Mouse (Mus musculus) thymus, postnatal 25 days (tissue): ENCODE measurements around the gene Rasgef1a.

ENCODE experiments used
- DNase-seq: peaks from one replicate; pipeline ENCODE4 v3.0.0; 2022

Rasgef1a gene

DNA sequence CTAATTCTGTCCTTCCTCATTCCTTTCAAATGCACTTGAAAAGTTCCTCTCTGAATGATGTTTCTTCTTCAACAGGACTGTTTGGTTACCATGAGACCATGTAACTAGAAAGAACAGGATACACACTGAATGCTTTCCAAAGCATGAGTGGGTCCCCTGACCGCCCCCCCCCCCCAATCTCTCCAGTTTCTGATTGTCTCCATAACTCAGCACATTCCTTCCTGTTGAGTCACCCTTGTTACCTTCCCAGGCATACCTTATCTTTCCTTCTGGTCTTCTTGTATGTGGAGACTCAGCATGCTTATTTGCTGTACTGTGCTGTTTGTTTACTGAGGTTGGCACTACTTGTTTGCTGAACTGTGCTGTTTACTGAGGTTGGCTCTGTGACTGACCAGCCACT, 20.2 kb downstream of the Rasgef1a start:
- no peak for DNase-seq

DNA sequence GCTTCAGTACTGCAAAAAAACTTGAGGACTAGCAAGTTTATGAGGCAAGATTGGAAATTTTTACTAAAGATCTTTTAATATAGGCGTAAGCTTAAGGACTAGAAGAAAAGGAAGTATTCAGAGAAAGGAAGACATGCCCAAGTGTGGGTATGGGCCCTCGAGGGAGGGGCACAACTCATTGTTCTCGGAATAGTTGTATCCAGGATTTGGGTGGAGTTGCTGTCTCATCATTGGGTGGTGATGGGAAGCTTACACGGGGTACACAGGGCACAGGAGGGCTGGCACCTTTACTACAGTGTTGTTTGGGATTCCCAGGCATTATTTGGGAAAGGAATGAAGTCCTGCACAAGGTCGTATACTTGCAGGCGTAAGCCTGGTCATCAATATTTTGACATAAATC, 24.4 kb downstream of the Rasgef1a start:
- no peak for DNase-seq

DNA sequence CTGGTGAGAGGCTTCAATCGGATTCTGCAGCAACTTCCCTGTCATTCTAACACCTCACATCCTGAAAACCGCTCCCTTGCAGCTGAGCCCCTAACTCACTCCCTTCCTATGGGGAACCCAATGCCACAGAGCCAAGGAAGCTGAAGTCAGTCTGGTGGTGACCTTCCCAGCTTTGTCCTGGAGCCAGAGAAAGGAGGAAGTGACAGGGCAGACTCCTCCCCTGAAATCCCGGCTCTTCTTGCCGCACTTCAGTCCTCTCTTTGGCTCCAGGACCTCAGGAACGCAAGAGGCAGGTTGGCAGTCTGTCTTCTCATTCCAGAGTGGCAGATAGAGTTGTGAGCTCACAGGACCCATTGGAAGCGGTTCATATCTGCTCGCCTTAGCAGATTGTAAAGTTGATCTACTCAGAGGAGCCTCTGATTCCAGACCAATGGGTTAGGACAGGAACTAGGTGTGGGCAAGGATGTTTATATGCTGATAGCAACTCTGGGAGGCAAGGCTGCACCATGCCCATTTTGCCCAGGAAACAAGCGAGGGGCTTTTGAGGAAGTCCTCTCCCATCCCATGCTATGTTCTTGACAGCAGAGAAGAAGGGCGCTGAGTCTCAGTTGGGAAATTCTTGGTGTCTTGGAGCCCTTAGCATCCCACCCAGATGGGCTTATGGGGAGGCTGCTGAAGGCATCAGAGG, 25.0 kb downstream of the Rasgef1a start:
- DNase-seq: no peak

DNA sequence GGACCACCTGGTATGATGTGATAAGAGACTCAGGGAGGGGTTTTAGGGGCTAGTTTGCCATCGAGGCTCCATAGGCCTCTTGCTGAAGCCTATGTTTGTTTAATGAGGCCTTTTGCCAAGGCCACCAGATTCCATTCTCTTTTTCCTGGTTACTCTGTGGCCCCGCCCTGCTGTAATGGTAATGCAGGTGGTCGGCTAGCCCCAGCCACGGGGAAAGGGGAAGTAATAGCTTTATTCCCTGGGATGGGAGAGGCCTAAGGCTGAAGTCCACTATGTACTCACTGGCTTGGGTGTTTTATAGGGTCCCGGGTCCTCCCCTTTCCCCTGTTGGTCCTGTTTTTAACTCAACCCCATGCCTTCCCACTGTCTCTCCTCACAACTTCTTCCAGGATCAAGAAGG, 25.6 kb downstream of the Rasgef1a start:
- DNase-seq: no peak

DNA sequence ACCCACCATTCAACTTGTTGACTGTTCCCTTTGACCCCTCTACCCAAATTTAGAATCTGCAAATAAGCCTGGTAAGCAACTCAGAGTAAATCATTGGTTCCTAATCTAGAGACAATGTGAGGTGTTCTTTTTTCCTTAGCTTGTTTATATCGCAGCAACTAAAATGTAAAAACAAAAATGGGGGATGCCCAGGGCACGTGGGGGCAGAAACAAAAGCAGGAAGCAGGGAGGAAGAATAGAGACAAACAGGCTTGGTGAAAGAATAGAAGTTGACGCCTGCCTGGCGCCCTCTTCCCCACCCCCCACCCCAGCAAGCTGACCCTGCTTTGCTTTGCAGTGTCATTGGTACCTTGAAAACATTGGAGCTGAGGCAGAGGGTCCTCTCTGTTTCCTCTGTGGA, 33.9 kb downstream of the Rasgef1a start:
- DNase-seq: no peak

DNA sequence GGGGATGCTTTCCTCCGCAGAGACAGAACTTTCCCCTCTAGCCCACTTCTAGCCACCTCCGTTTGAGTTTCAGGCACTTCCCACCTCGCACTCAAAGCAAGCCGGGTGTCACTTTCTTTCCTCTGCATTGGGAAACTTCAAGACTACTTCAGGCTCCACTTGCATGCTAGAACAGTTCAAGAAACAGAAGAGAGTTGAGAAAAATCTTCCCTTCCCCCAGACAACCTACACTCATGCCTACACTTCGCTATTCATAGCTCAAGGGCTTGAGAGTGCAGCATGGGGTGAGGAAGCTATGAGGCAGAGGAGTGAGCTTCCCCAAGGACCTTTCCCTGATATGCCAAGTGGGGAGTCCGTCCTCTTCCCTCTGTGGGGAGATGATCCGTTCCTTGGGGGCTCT, 34.7 kb downstream of the Rasgef1a start:
- DNase-seq: no peak

DNA sequence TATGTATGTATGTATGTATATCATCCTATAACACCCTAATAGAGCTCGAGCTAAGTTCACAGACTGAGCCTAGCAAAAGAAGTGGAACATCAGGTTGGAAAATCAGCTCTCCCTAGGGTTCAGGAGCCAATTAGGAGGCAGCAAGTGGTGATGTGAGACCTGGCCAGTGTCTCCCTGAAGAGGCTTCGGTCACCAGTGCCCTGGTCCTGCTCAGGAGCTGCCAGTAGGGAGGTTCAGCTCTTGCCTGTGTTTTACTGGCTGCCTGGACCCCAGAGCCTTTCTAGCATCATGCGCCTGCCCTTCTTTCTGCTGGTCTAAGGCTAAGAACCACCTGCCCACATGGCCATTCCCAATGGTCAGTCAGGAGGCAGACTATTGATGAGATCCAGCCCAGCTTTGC, 35.3 kb downstream of the Rasgef1a start:
- DNase-seq: no peak

DNA sequence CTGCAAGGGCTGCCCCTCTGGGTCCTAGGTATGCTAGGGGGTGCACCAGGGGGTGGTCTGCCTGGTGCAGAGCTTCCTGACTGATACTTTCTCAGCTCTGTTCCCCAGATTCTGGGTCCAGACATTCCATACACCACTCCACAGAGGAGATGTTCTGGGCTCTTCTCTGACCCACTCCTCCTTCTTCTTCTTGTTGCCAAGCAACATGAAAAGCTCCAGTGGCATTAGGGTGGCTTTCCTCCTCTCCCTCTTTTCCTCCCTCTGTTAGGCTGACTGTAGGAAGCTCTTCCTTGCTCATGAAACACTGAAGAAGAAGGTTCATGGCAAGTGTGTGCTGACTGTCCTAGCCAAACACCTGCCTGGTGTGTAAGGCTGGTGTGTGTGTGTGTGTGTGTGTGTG, 35.7 kb downstream of the Rasgef1a start:
- no peak for DNase-seq

DNA sequence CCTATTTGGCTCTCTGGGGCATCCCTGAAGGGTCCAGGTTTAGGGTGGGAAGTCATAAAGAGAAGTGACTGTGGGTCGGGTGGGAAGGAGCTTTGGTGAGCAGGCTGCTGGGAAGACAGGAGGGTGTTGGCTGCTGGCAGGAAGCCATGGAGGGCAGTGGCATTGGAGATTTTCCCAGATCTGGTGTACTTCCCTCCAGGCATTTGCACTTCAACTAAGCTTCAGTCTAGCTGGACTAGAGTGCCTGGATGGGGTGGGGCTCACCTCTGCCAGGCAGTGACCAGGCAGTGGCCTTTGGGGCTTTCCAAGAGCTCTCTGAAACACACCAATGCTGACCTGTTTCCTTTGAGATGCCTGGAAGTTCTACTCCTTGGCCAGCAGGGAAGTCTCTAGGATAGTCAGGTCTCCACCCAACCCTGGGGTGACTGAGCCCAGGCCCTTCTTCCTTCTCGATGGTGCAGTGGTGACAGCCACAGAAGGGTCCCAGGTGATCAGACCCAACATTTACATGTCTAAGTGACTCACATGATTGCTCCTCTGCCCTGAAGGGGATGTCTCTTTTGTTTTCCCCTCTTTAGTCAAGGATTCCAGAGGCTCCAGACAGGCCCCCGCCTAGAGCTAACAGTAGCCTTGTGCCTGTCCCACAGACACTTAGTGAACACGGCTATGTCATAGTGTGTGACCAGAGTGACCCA, 36.7 kb downstream of the Rasgef1a start:
- no peak for DNase-seq

DNA sequence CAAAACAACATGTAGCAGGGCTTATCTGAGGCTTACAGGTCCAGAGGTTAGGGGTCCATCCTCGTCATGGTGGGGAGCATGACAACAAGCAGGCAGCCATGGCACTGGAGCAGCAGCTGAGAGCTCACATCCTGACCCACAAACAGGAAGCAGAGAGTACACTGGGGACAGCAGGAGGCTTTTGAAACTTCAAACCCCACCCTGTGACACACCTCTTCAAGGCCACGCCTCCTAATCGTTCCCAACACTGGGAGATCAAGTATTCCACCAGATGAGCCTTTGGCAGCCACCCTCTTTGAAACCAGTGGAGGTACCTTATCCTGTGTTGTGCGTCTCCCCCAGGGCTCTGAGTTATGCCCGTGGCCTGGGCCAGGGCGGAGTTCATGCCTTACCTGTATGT, 38.5 kb downstream of the Rasgef1a start:
- no peak for DNase-seq

DNA sequence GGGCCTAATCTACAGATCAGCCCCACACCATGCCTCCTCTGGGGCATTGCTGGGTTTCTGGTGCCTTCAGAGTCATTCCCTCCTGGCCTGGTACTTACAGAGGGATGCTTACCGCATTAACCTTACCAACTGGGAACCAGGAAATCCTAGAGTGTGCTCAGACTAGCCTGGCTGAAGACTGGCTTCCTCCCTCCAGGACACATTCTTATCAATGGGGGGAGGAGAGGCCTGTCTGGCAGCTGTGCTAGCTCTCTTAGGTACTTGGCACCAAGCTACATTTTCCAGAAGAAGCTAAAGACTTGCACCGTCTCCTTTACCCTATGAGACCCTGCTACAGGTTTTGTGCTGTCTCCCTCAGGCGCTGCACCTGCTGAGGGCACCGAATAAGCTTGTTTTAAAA, 40.2 kb downstream of the Rasgef1a start:
- no peak for DNase-seq

DNA sequence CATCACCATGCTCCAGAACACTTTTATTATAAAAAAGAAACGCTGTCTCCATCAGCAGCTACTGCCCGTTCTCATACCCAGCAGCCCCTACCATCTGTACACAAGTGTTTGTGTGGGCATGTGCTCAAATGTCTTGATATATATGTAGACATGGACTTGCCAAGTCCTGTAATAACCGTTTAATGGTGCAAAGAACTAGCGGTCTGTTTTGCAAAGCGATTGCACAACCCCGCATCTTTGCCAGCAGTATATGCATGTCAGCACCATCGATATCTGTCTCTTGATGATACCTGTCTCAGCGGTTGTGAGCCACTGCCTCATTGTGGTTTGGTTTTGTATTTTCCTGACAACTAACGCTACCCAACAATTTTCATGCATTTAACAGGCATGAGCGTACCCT, 44.0 kb downstream of the Rasgef1a start:
- DNase-seq: no peak

DNA sequence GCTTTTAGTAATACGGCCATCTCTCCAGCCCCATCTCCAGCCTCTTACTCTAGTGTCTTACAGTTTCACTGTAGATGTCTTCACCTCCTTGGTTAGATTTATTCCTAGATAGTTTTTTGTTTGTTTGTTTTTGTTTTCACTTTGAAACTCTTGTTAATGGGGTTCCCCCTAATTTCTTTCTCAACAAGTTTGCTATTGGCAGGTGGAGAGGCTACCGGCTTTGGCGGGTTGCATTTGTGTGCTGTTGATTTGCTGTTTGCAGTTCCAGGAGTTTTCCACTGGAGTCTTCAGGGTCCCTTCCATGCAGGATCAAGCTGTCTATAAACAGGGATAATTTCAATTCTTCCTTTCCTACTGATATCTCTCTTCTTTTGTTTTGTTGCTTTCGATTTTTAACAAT, 50.0 kb downstream of the Rasgef1a start:
- no peak for DNase-seq

DNA sequence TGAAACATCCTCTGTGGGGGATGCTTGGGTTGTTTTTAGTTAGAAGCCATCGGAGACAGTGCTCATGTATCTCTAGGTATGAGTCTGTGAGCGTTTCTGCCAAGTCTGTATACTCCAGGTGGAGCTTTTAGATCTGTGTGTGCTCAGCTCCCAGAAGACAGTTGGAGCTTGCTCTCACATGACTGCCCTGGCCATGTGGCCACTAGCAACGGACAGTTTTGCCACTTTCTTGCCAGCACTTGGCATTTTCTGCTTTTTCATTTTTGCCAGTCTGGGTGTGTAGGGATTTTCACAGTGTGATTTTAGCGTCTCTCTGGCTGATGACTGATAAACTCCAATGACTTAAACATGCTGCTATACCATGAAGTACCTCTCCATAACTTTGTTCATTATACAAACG, 52.0 kb downstream of the Rasgef1a start:
- no peak for DNase-seq

DNA sequence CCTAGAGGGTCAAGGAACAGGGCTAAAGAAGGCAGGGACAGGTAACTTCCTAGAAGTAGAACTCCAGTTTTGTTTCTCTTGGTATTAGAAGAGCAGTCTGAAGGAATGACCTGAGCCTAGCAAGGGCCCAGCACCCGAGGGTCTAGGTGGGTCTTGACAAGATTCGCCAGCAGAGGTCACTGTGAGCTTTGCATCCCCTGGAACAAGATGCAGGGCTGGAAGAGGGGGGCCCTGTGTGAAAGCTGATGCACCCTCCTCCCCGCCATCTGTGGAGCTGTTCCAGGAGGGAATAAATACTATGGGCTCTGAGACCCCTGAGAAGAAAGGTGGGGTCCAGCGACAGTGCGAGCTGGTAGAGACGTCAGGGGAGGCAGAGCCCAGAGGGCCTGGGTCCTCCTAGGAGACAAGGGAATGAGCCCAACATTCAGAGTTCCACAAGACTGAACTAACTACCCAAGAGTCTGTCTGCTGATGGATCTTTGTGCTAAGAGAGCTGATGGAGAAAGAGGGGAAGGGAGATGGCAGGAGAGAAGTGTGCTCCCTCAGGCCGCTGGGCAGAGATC, 53.8 kb downstream of the Rasgef1a start:
- peak; percentile 52 for DNase-seq

DNA sequence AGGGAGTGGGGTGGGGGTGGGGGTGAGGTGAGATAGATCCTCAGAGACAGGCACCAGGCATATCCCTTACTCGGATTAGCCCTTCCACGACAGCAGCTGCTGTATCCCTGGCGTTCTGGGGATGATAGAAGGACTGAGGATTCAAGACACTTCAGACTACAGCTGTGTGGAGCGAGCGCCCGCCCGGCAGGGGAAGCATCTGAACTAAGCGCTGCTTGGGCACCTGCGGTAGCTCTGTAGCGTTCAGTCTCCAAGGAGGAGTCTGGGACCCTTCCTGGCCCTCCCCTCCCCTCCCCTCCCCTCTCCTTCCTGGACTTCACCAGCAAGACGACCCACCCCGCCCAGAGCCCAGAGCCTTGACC, 54.6 kb downstream of the Rasgef1a start:
- DNase-seq: peak; percentile 9

DNA sequence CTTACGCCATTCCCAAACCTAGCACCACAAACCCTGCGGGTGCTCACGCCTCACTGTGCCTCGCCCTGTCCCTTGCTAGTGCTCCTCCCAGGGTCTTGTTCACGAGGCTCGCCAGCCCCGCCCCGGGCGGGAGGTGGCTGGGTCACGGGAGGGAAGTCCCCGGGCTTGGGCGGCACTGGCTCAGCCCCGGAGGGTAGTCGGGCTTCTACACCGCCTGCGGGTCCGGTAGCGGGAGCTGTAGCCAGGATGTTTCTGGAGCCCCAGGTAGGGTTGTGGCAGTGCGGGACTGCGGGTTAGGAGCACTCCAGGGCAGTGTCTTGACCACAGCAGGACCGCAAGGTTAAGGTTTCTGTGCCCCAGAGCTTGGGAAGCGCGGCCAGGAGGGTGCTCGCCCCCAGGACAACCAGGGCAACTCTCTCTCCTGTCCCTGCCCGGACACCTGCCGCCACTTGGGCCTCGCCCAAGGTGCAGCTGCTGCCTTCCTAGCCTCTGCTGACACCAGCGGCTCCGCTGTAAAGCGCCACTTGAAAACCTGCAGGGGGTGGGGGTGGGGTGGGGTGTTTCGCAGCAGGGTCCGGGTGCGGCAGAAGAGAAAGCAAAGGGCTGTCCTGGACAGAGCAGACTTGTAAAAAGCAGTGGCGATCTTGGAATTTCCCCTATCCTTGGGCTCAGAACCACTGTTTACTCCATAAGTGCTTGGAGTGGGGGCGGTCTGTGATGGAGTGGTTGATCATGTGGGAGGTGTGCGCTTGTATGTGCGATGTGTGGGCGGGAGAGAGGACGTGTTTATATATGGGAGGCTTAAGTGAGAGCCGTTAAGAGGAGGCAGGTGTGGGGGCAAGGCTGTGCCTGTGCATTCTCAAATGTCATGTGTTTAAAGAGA, 55.2 kb downstream of the Rasgef1a start:
- peak; percentile 37 for DNase-seq

DNA sequence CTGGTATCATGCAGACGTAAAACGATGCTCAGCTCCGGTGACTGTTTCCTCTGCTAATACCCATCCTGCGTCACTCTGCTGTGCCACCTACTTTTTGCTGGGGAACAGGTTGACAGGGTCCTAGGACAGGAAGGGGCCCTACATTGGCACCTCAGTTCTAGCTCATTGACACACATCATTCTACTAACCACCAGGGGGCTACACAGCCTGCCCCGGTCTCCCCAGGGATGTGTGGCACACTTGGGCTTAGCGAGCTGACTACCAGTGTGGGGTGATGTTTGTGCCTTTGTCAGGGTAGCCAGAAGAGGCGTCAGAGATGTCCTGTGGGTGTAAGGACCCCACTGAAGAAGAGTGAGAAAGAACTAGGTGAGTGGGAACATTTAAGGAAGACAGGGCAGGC, 56.5 kb downstream of the Rasgef1a start:
- DNase-seq: no peak

DNA sequence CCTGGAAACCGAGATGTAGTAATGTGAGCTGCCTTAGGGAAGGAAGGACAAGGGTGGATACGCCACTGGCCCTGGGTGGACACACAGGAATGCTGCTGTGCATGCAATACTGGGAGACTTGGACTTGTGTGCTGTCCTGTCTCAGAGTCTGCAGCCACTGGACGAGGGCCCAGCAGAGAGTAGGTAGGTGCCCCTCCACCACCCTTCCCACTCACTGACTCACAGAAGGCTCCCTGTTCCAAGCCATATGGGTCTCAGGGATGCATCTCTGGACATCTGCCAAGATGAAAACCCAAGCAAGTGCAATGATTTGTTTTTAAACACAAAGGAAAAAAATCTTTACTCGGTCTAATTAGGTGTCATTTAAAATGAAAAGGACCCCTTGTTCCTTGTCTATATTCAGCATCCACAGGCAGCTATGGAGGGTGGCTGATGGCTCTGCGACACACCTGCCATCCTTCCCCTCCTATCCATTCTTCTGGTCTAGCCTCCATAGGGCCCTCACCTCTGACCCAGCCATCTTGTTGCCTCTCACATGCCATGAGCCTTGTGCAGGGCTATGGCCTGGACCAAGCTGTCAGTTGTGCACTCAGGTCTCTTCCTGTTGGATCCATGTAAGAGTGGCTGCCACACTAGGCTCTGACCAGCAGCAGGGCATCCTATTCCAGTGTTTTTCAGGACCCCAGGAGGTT, 59.2 kb downstream of the Rasgef1a start:
- no peak for DNase-seq

DNA sequence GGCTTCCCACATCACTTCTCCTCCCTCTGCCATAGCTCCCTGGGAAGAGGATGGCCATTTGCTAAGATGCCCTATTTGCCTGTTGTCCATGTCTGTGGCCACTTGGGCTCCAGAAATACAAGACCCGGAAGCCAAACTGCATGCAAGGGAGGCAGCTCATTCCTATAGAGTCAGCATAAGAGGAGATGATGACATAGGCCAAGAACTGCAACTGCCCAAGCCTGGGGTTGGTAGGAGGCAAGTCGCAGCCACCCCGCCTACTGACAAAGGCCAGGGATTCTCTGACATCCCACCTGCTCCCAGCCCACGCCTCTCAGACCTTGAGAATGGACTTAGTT, 59.7 kb downstream of the Rasgef1a start:
- DNase-seq: no peak

DNA sequence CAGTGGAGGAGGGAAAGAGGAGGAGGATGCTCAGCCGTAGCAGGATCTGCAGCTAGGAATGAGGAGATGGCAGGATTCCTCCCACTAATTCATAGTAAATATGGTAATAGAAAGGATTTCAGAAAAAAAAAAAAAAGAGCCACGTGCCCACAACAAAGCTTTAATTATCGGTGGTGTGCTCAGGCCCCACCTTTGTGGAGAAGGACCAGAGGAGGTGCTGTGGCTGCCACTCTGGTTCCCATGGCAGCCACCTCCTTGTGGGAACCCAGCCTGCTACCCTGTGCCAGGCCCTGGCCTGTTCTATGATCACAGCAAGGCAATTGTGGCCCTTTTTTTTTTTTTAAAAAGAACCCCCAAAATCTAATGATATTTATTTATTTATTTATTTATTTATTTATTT, 60.2 kb downstream of the Rasgef1a start:
- DNase-seq: no peak

DNA sequence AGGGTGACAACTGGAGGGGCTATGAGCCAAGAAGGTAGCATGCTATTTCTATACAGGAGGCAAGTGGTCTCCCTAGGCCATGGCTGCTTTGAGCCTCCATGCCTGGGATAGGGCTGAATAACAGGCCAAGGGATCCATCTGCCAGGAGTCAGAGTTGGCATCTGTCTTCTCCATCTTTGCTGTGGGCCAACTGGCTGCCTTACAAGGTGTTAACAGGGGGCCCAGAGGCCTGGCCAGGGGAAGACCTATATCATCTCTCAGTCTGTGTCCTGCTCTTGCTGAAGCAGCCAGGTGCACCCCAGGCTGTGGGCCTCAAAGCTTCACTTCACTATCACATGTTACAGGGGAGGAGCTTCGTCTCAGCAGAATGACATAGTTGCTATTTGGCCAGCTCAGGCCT, 60.9 kb downstream of the Rasgef1a start:
- no peak for DNase-seq

DNA sequence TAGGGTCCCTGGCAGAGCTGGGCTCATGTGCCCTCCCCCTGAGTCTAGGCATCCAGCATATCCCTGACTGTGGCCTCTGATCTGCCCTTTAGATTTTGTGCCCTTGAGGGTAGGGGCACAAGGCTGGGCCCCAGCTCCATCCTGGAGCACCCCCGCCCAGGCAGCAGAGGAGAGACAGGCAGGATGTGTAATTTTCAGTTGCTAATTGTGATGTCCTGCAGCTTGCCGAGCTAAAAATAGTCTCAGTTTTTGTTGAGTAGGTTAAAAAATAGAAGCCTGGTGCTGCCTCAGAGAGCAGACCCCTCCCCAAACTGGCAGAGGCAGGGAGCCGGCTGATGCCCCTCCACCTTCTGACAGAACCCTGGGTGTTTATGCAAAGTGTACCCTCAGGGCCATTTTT, 62.9 kb downstream of the Rasgef1a start:
- no peak for DNase-seq
